Mouse (Mus musculus) forebrain, postnatal 0 days (tissue): ENCODE data around the gene Smim8. TPM values are rescaled to one million over a fixed set of nuclear protein-coding genes. Genes with fewer than 3 reads are reported as not detected.
A peak's percentile ranks its signal among the peaks of the same experiment; 100 is the strongest.

Experiments
- ATAC-seq: fragments of 200-750 bp; cut with Nextera tagmentation; 2 replicates; pipeline ENCODE4 v1.8.0; 2017; ENCODE audit warnings: mild to moderate bottlenecking, moderate library complexity
- DNase-seq: peaks from one replicate; pipeline ENCODE4 v3.0.0-alpha.2; 2015
- H3K27ac ChIP-seq: fragments of 300-500 bp; sonication (generic); 2 replicates; pipeline ENCODE4 v1.5.1; 2014; ENCODE audit warnings: low read depth, mild to moderate bottlenecking, antibody characterized with exemption, low read length, moderate library complexity, mixed read lengths
- H3K27me3 ChIP-seq: fragments of 300-500 bp; sonication (generic); 2 replicates; pipeline ENCODE4 v1.6.1; 2014; ENCODE audit warnings: mild to moderate bottlenecking, low read length, mixed read lengths; ENCODE audit not compliant: insufficient read depth
- H3K36me3 ChIP-seq: fragments of 300-500 bp; sonication (generic); 2 replicates; pipeline ENCODE4 v1.6.1; 2014; ENCODE audit warnings: mild to moderate bottlenecking, moderate library complexity; ENCODE audit not compliant: insufficient read depth
- H3K4me1 ChIP-seq: fragments of 300-500 bp; sonication (generic); 2 replicates; pipeline ENCODE4 v1.6.1; 2014; ENCODE audit warnings: antibody characterized with exemption; ENCODE audit not compliant: insufficient read depth
- H3K4me2 ChIP-seq: fragments of 300-500 bp; sonication (generic); 2 replicates; pipeline ENCODE4 v1.6.1; 2014; ENCODE audit warnings: low read depth, mild to moderate bottlenecking, moderate library complexity
- H3K4me3 ChIP-seq: fragments of 300-500 bp; sonication (generic); 2 replicates; pipeline ENCODE4 v1.5.1; 2014; ENCODE audit warnings: low read depth, low read length, mixed read lengths
- H3K9ac ChIP-seq: fragments of 300-500 bp; sonication (generic); 2 replicates; pipeline ENCODE4 v1.6.1; 2014; ENCODE audit warnings: mild to moderate bottlenecking
- H3K9me3 ChIP-seq: fragments of 300-500 bp; sonication (generic); 2 replicates; pipeline ENCODE4 v1.6.1; 2016; ENCODE audit warnings: low read length
- CTCF ChIP-seq: sonication (generic); IDR thresholded peaks from 2 replicates; pipeline ENCODE4 v1.5.1; 2016; ENCODE audit warnings: antibody characterized with exemption, control low read depth, low read depth
- WGBS: fragments of 180-500 bp; shearing (Covaris S2); extraction: QIAGEN DNeasy Blood & Tissue Kit; methylation state at CpG from one replicate; pipeline ENCODE4 v1.1.7; 2014; 5-methylcytosine and 5-hydroxymethylcytosine counted together
- polyA plus RNA-seq: library from polyadenylated mRNA; unstranded; fragments of >200 nt; fragmentation: Nextera tagmentation; extraction: Ambion mirVana; gene quantifications from 2 replicates; pipeline ENCODE4 v1.2.1, GENCODE M21; 2015
- total RNA-seq: library from RNA; depleted of rRNA; stranded (reverse); fragments of >200 nt; gene quantifications from 2 replicates; pipeline ENCODE4 v1.2.3, GENCODE M21; 2014; rRNA removed

Gene Smim8
- 28.0 and 30.7 TPM in 2 replicates for total RNA-seq
- polyA plus RNA-seq: 54.9 and 66.4 TPM in 2 replicates

- no peaks in the 10 kb centered on the region for H3K4me1 ChIP-seq
Observed at GRCm38 (mm10) chr4:34777677-34778527, at the start of gene Smim8. Gene Smim8, minus strand, starts transcription at chr4:34778423.

GRCm38 (mm10) chr4:34823901-34824300 lies 45.7 kb upstream of the Smim8 start:
- H3K4me2 ChIP-seq: no peak overlapping the region
- DNase-seq: peak; percentile 8
- H3K4me3 ChIP-seq: no peak overlapping the region
- no peaks in the 10 kb centered on the region for H3K4me1 ChIP-seq
- H3K9me3 ChIP-seq: no peaks in the 10 kb centered on the region
- H3K27ac ChIP-seq: no peak overlapping the region
- peaks cover 8% of the 10 kb centered on the region; the same call in 1 of the 2 replicates for H3K36me3 ChIP-seq
- H3K9ac ChIP-seq: no peak overlapping the region
- ATAC-seq: no peak
- no peaks in the 10 kb centered on the region for H3K27me3 ChIP-seq
- TF ChIP-seq CTCF: no peak
- 47% methylated on average over 1 of the region's 1 CpGs for WGBS

More at GRCm38 (mm10) chr4:34777677-34778527, at the start of gene Smim8:
- peak within 1 kb of the TSS; percentile 63 for H3K4me3 ChIP-seq
- no peaks in the 10 kb centered on the region for H3K9me3 ChIP-seq
- peak within 1 kb of the TSS; percentile 53 for H3K4me2 ChIP-seq
- no peaks in the 10 kb centered on the region for H3K27me3 ChIP-seq
- peak; percentile 93 for TF ChIP-seq CTCF
- H3K27ac ChIP-seq: peak within 1 kb of the TSS; percentile 73
- peak within 1 kb of the TSS; percentile 65 for H3K9ac ChIP-seq
- peak; percentile 96 for ATAC-seq
- no peaks in the 10 kb centered on the region for H3K36me3 ChIP-seq
- 5% methylated on average over 40 of the region's 40 CpGs for WGBS
- peak; percentile 95 for DNase-seq

- 93% methylated on average over 4 of the region's 4 CpGs for WGBS
- H3K9ac ChIP-seq: no peak overlapping the region
- H3K4me2 ChIP-seq: no peak overlapping the region
- H3K9me3 ChIP-seq: no peaks in the 10 kb centered on the region
- H3K4me3 ChIP-seq: no peak overlapping the region
- H3K27ac ChIP-seq: no peak overlapping the region
- no peaks in the 10 kb centered on the region for H3K27me3 ChIP-seq
- ATAC-seq: no peak
- TF ChIP-seq CTCF: no peak
- peaks cover 20% of the 10 kb centered on the region for H3K36me3 ChIP-seq
- DNase-seq: no peak
- no peaks in the 10 kb centered on the region for H3K4me1 ChIP-seq
Observed at GRCm38 (mm10) chr4:34819904-34820303, 41.7 kb upstream of the Smim8 start.

- H3K9ac ChIP-seq: no peak overlapping the region
- DNase-seq: no peak
- 88% methylated on average over 14 of the region's 14 CpGs for WGBS
- peaks cover 7% of the 10 kb centered on the region for H3K36me3 ChIP-seq
- H3K27me3 ChIP-seq: no peaks in the 10 kb centered on the region
- no peaks in the 10 kb centered on the region for H3K9me3 ChIP-seq
- no peak overlapping the region for H3K27ac ChIP-seq
- H3K4me3 ChIP-seq: no peak overlapping the region
- no peak for ATAC-seq
- no peak for TF ChIP-seq CTCF
- no peak overlapping the region for H3K4me2 ChIP-seq
- H3K4me1 ChIP-seq: no peaks in the 10 kb centered on the region
Observed at GRCm38 (mm10) chr4:34801166-34802034, 23.2 kb upstream of the Smim8 start.

- Histone ChIP-seq H3K9me3 (no peaks in the 10 kb centered on the region), H3K9ac (no peak overlapping the region), H3K27me3 (no peaks in the 10 kb centered on the region), H3K4me3 (no peak overlapping the region), H3K4me1 (no peaks in the 10 kb centered on the region), H3K4me2 (no peak overlapping the region), H3K36me3 (no peaks in the 10 kb centered on the region), H3K27ac (no peak overlapping the region)
- WGBS: 85% methylated on average over 2 of the region's 2 CpGs
- DNase-seq: no peak
- ATAC-seq: peak; percentile 30; the same call in 1 of the 2 replicates
- TF ChIP-seq CTCF: no peak
Observed at GRCm38 (mm10) chr4:34798005-34798404, 19.8 kb upstream of the Smim8 start.

GRCm38 (mm10) chr4:34797294-34797983 lies 19.2 kb upstream of the Smim8 start:
- Histone ChIP-seq H3K27ac (no peak overlapping the region), H3K4me2 (no peak overlapping the region), H3K9me3 (no peaks in the 10 kb centered on the region), H3K4me1 (no peaks in the 10 kb centered on the region), H3K36me3 (no peaks in the 10 kb centered on the region), H3K27me3 (no peaks in the 10 kb centered on the region), H3K9ac (no peak overlapping the region), H3K4me3 (no peak overlapping the region)
- 77% methylated on average over 8 of the region's 8 CpGs for WGBS
- no peak for TF ChIP-seq CTCF
- DNase-seq (no peak), ATAC-seq (peak; percentile 36; the same call in 1 of the 2 replicates)
